Mouse (Mus musculus): ENCODE data around the gene Scly. TPM values are rescaled to one million over a fixed set of nuclear protein-coding genes. Genes with fewer than 3 reads are reported as not detected.
A peak's percentile ranks its signal among the peaks of the same experiment; 100 is the strongest.

The Scly gene
- polyA plus RNA-seq, 1 experiment: 2.6 TPM

- peaks cover 62% of the 10 kb centered on the region for H3K4me1 ChIP-seq (ENCODE audit: control insufficient read depth)
- peaks cover 45% of the 10 kb centered on the region for H3K36me3 ChIP-seq (ENCODE audit: control insufficient read depth)
- TF ChIP-seq TAL1 (IDR thresholded peaks at IDR 0.05; ENCODE audit: low read length) (no peak), GATA1 (IDR thresholded peaks at IDR 0.05; ENCODE audit: low read length) (no peak)
- H3K4me3 ChIP-seq (replicated peaks): peak within 1 kb of the TSS; percentile 84
- H3K27me3 ChIP-seq (ENCODE audit: control insufficient read depth): no peaks in the 10 kb centered on the region; the same call in none of the 2 replicates
- H3K9me3 ChIP-seq (ENCODE audit: control insufficient read depth, low read length): peaks cover 8% of the 10 kb centered on the region
These were observed 68.3 kb downstream of the Scly start, which contains the start of gene Erfe for GRCm38 (mm10) chr1:91366215-91367108. Erfe (plus strand) TSS chr1:91366430.

- Histone ChIP-seq H3K9me3 (ENCODE audit: control insufficient read depth, low read length) (peaks cover 6% of the 10 kb centered on the region), H3K27me3 (ENCODE audit: control insufficient read depth) (no peaks in the 10 kb centered on the region; the same call in none of the 2 replicates), H3K4me3 (replicated peaks) (peak overlapping the region; percentile 84), H3K36me3 (ENCODE audit: control insufficient read depth) (peaks cover 53% of the 10 kb centered on the region), H3K4me1 (ENCODE audit: control insufficient read depth) (peaks cover 70% of the 10 kb centered on the region)
- no peak for TF ChIP-seq GATA1 (IDR thresholded peaks at IDR 0.05; ENCODE audit: low read length)
- TF ChIP-seq TAL1 (IDR thresholded peaks at IDR 0.05; ENCODE audit: low read length): no peak
These were observed 69.2 kb downstream of the Scly start for GRCm38 (mm10) chr1:91367295-91367694.

GRCm38 (mm10) chr1:91369408-91369807 is 71.3 kb downstream of the Scly start:
- peaks cover 74% of the 10 kb centered on the region for H3K36me3 ChIP-seq (ENCODE audit: control insufficient read depth)
- H3K9me3 ChIP-seq (ENCODE audit: control insufficient read depth, low read length): peaks cover 4% of the 10 kb centered on the region; the same call in 1 of the 2 replicates
- no peak for TF ChIP-seq TAL1 (IDR thresholded peaks at IDR 0.05; ENCODE audit: low read length)
- no peak for TF ChIP-seq GATA1 (IDR thresholded peaks at IDR 0.05; ENCODE audit: low read length)
- no peaks in the 10 kb centered on the region; the same call in 1 of the 2 replicates for H3K27me3 ChIP-seq (ENCODE audit: control insufficient read depth)
- H3K4me3 ChIP-seq (replicated peaks): no peak overlapping the region
- H3K4me1 ChIP-seq (ENCODE audit: control insufficient read depth): peaks cover 91% of the 10 kb centered on the region

- TF ChIP-seq GATA1 (IDR thresholded peaks at IDR 0.05; ENCODE audit: low read length) (no peak), TAL1 (IDR thresholded peaks at IDR 0.05; ENCODE audit: low read length) (no peak)
- H3K9me3 ChIP-seq (ENCODE audit: control insufficient read depth, low read length): no peaks in the 10 kb centered on the region
- H3K4me1 ChIP-seq (ENCODE audit: control insufficient read depth): peaks cover 97% of the 10 kb centered on the region
- H3K27me3 ChIP-seq (ENCODE audit: control insufficient read depth): no peaks in the 10 kb centered on the region; the same call in 1 of the 2 replicates
- no peak overlapping the region for H3K4me3 ChIP-seq (replicated peaks)
- peaks cover 81% of the 10 kb centered on the region for H3K36me3 ChIP-seq (ENCODE audit: control insufficient read depth)
These were observed 71.9 kb downstream of the Scly start for GRCm38 (mm10) chr1:91370055-91370454.

Other genes with a start within 250 kb of the Scly start
- gene Rbm44, start 153.2 kb upstream of the Scly start, polyA plus RNA-seq (2012): not detected in 2 replicates
- 0.04 TPM in 2 replicates for gene Ramp1, start 118.5 kb upstream of the Scly start, polyA plus RNA-seq (2012)
- 3.7 and 3.8 TPM in 2 replicates for gene Ube2f, start 48.0 kb upstream of the Scly start, polyA plus RNA-seq (2012)
- gene Espnl, start 23.7 kb downstream of the Scly start, polyA plus RNA-seq (2012): 0.01 TPM in 1 of 2 replicates, not detected in the other
- not detected in 2 replicates for gene Klhl30, start 52.7 kb downstream of the Scly start, polyA plus RNA-seq (2012)
- gene Erfe, start 68.1 kb downstream of the Scly start, polyA plus RNA-seq (2012): 2.2 and 2.4 TPM in 2 replicates
- 5.3 and 6.5 TPM in 2 replicates for gene Ilkap, start 100.5 kb downstream of the Scly start, polyA plus RNA-seq (2012)
- gene Hes6, start 115.7 kb downstream of the Scly start, polyA plus RNA-seq (2012): 0.80 and 1.3 TPM in 2 replicates
- gene Per2, start 161.0 kb downstream of the Scly start, polyA plus RNA-seq (2012): 0.04 and 0.05 TPM in 2 replicates
- gene Traf3ip1, start 196.3 kb downstream of the Scly start, polyA plus RNA-seq (2012): 0.40 and 0.45 TPM in 2 replicates
- gene Asb1, start 242.2 kb downstream of the Scly start, polyA plus RNA-seq (2012): 0.63 and 3.0 TPM in 2 replicates

Measured in erythroblast, embryonic 14.5 days (primary cell).